In genomic region chr17:35048932-35049440, GRCm38 (mm10) we compare ENCODE assay signal across 12 mouse cellular contexts. TPM values are rescaled to one million over a fixed set of nuclear protein-coding genes. Genes with fewer than 3 reads are reported as not detected.
DNase-seq lines count a peak whose midpoint lies in the region; ATAC-seq lines count a peak whose summit lies in the region.
"Had no signal": no experiment of that assay in that cellular context is flagged by ENCODE, and none has a peak within 500 bp of the region (broad histone marks: within the 10 kb centered on the region; RNA-seq: fewer than 3 reads in every experiment).

No protein-coding gene starts in this region.

- WGBS in heart, embryonic 14.5 days: 59% methylated on average over 5 of the region's 5 CpGs
- WGBS in forebrain, embryonic 14.5 days: 76% methylated on average over 5 of the region's 5 CpGs
- 44% methylated on average over 5 of the region's 5 CpGs for WGBS in liver, embryonic 11.5 days

- peak overlapping the region; percentile 94; the same call in 1 of the 2 replicates for H3K9ac ChIP-seq in heart, embryonic 14.5 days (ENCODE audit: low read length)
- no peak overlapping the region for H3K9ac ChIP-seq in forebrain, embryonic 14.5 days (ENCODE audit: low read length)
- peak overlapping the region; percentile 86 for H3K9ac ChIP-seq in liver, embryonic 11.5 days (ENCODE audit: low read depth, low read length)

- peaks cover 19% of the 10 kb centered on the region for H3K36me3 ChIP-seq in heart, embryonic 14.5 days (ENCODE audit: control insufficient read depth, insufficient read depth, low read length)
- peaks cover 14% of the 10 kb centered on the region for H3K36me3 ChIP-seq in forebrain, embryonic 14.5 days (ENCODE audit: control insufficient read depth, insufficient read depth, low read length)
- peaks cover 14% of the 10 kb centered on the region for H3K36me3 ChIP-seq in liver, embryonic 11.5 days (ENCODE audit: control insufficient read depth, insufficient read depth, low read length)

- H3K27me3 ChIP-seq in heart, embryonic 14.5 days (ENCODE audit: control insufficient read depth, insufficient read depth, low read length): no peaks in the 10 kb centered on the region
- H3K27me3 ChIP-seq in forebrain, embryonic 14.5 days (replicated peaks; ENCODE audit: control insufficient read depth, insufficient read depth, low read length): no peaks in the 10 kb centered on the region
- H3K27me3 ChIP-seq in liver, embryonic 11.5 days (replicated peaks; ENCODE audit: control insufficient read depth, insufficient read depth, low read length): no peaks in the 10 kb centered on the region

- ATAC-seq in heart, embryonic 14.5 days (ENCODE audit: insufficient number of reproducible peaks, insufficient read depth, low FRiP score, low read depth): no peak
- ATAC-seq in forebrain, embryonic 14.5 days: no peak
- ATAC-seq in liver, embryonic 11.5 days (replicated peaks; ENCODE audit: low FRiP score): no peak

- no peaks in the 10 kb centered on the region for H3K9me3 ChIP-seq in heart, embryonic 14.5 days (ENCODE audit: control insufficient read depth, low read length)
- H3K9me3 ChIP-seq in forebrain, embryonic 14.5 days (replicated peaks; ENCODE audit: control insufficient read depth, low read length): no peaks in the 10 kb centered on the region
- no peaks in the 10 kb centered on the region for H3K9me3 ChIP-seq in liver, embryonic 11.5 days (ENCODE audit: control insufficient read depth, low read length)

- H3K27ac ChIP-seq in heart, embryonic 14.5 days (replicated peaks in 1 of 2; ENCODE audit: control insufficient read depth in 1 of 2, insufficient read depth in 1 of 2, low read depth in 2 of 2, low read length in 2 of 2): peak overlapping the region; percentile 99
- H3K27ac ChIP-seq in forebrain, embryonic 14.5 days (ENCODE audit: low read depth, low read length): peak overlapping the region; percentile 86; the same call in 1 of the 2 replicates
- H3K27ac ChIP-seq in liver, embryonic 11.5 days (ENCODE audit: low read depth, low read length): peak overlapping the region; percentile 87

- H3K4me3 ChIP-seq in heart, embryonic 14.5 days (ENCODE audit: control insufficient read depth in 1 of 2, insufficient read depth in 1 of 2, low read depth in 1 of 2, low read length in 2 of 2): peak overlapping the region in 1 of 2 experiments; percentile 63; a peak in 1 of 4 replicates
- H3K4me3 ChIP-seq in forebrain, embryonic 14.5 days (ENCODE audit: low read depth, low read length): no peak overlapping the region
- H3K4me3 ChIP-seq in liver, embryonic 11.5 days (ENCODE audit: low read depth, low read length): peak overlapping the region; percentile 81; the same call in 1 of the 2 replicates

- intact Hi-C loops in heart, postnatal 36 days (cut with DNase I): no loop called here

- DNase-seq in heart, postnatal 36 days: no peak
- peak; percentile 42 for DNase-seq in CD4-positive helper T cell, adult 2 months (ENCODE audit: low read depth, low spot score)
- DNase-seq in forebrain, embryonic 14.5 days (ENCODE audit: low spot score): no peak
- DNase-seq in liver, embryonic 11.5 days (ENCODE audit: low spot score): no peak
- no peak for DNase-seq in embryo, embryonic 10 days (ENCODE audit: low spot score)
- DNase-seq in layer of hippocampus, postnatal 14 days (ENCODE audit: low spot score in 2 of 2): no peak
- DNase-seq in ovary, postnatal 36 days (ENCODE audit: low spot score): no peak
- DNase-seq: cerebellum, adult 11 months had no signal

- H3K4me1 ChIP-seq in heart, embryonic 14.5 days (ENCODE audit: control insufficient read depth in 2 of 2, insufficient read depth in 2 of 2, low read length in 2 of 2): peaks cover 32 to 60% of the 10 kb centered on the region in 2 experiments
- peaks cover 24% of the 10 kb centered on the region for H3K4me1 ChIP-seq in forebrain, embryonic 14.5 days (ENCODE audit: control insufficient read depth, insufficient read depth, low read length)
- peaks cover 61% of the 10 kb centered on the region for H3K4me1 ChIP-seq in liver, embryonic 11.5 days (replicated peaks; ENCODE audit: control insufficient read depth, insufficient read depth, low read length)

- peak overlapping the region; percentile 75 for H3K4me2 ChIP-seq in heart, embryonic 14.5 days (ENCODE audit: low read length)
- no peak overlapping the region for H3K4me2 ChIP-seq in forebrain, embryonic 14.5 days (ENCODE audit: low read length)
- H3K4me2 ChIP-seq in liver, embryonic 11.5 days: peak overlapping the region; percentile 99

RNA-seq across cellular contexts. Expression of gene Clic1, which starts 0.8 kb away (rescaled TPM):
- 108 TPM in 2 replicates for polyA plus RNA-seq in heart, embryonic 14.5 days (2014; fragmentation: Nextera tagmentation; extraction: Ambion mirVana)
- total RNA-seq in heart, postnatal 36 days (2021): 10 to 100 TPM; 41.7 to 44.0 TPM
- polyA plus RNA-seq in forebrain, embryonic 14.5 days (2014; fragmentation: Nextera tagmentation; extraction: Ambion mirVana): 28.3 and 37.3 TPM in 2 replicates
- polyA plus RNA-seq in liver, embryonic 11.5 days (2014; fragmentation: Nextera tagmentation; extraction: Ambion mirVana): 118 and 134 TPM in 2 replicates
- total RNA-seq in layer of hippocampus, postnatal 14 days (2021): 10 to 100 TPM; 11.7 to 14.8 TPM

RNA-seq across cellular contexts. Expression of gene Msh5, which starts 2.4 kb away (rescaled TPM):
- 2.6 and 3.5 TPM in 2 replicates for polyA plus RNA-seq in heart, embryonic 14.5 days (2014; fragmentation: Nextera tagmentation; extraction: Ambion mirVana)
- under 1 TPM; 0.25 to 0.70 TPM for total RNA-seq in heart, postnatal 36 days (2021)
- polyA plus RNA-seq in forebrain, embryonic 14.5 days (2014; fragmentation: Nextera tagmentation; extraction: Ambion mirVana): 2.3 and 2.6 TPM in 2 replicates
- polyA plus RNA-seq in liver, embryonic 11.5 days (2014; fragmentation: Nextera tagmentation; extraction: Ambion mirVana): 3.8 and 4.7 TPM in 2 replicates
- 1 to 10 TPM in 1 of 2 experiments, under 1 TPM in 1; 0.79 to 1.9 TPM for total RNA-seq in layer of hippocampus, postnatal 14 days (2021)

RNA-seq across cellular contexts. Expression of gene Ddah2, which starts 9.8 kb away (rescaled TPM):
- polyA plus RNA-seq in heart, embryonic 14.5 days (2014; fragmentation: Nextera tagmentation; extraction: Ambion mirVana): 186 and 222 TPM in 2 replicates
- total RNA-seq in heart, postnatal 36 days (2021): 10 to 100 TPM; 27.5 to 27.6 TPM
- 617 and 661 TPM in 2 replicates for polyA plus RNA-seq in forebrain, embryonic 14.5 days (2014; fragmentation: Nextera tagmentation; extraction: Ambion mirVana)
- polyA plus RNA-seq in liver, embryonic 11.5 days (2014; fragmentation: Nextera tagmentation; extraction: Ambion mirVana): 124 and 132 TPM in 2 replicates
- 10 to 100 TPM; 26.4 to 33.1 TPM for total RNA-seq in layer of hippocampus, postnatal 14 days (2021)

RNA-seq across cellular contexts. Expression of gene Ly6g6c, which starts 16.2 kb away (rescaled TPM):
- not detected in 2 replicates for polyA plus RNA-seq in heart, embryonic 14.5 days (2014; fragmentation: Nextera tagmentation; extraction: Ambion mirVana)
- total RNA-seq in heart, postnatal 36 days (2021): under 1 TPM in 1 of 2 experiments, not detected in 1; 0.56 TPM
- not detected in 2 replicates for polyA plus RNA-seq in forebrain, embryonic 14.5 days (2014; fragmentation: Nextera tagmentation; extraction: Ambion mirVana)
- polyA plus RNA-seq in liver, embryonic 11.5 days (2014; fragmentation: Nextera tagmentation; extraction: Ambion mirVana): 0.34 and 1.8 TPM in 2 replicates
- not detected for total RNA-seq in layer of hippocampus, postnatal 14 days (2021)
- total RNA-seq: ES-E14; gastrocnemius, postnatal 36 days had no signal
- polyA plus RNA-seq: neural tube, embryonic 14.5 days had no signal

RNA-seq across cellular contexts. Expression of gene Mpig6b, which starts 17.0 kb away (rescaled TPM):
- 0.54 and 0.73 TPM in 2 replicates for polyA plus RNA-seq in heart, embryonic 14.5 days (2014; fragmentation: Nextera tagmentation; extraction: Ambion mirVana)
- total RNA-seq in heart, postnatal 36 days (2021): under 1 TPM; 0.42 to 0.49 TPM
- polyA plus RNA-seq in forebrain, embryonic 14.5 days (2014; fragmentation: Nextera tagmentation; extraction: Ambion mirVana): 0.28 and 0.42 TPM in 2 replicates
- 8.4 and 11.2 TPM in 2 replicates for polyA plus RNA-seq in liver, embryonic 11.5 days (2014; fragmentation: Nextera tagmentation; extraction: Ambion mirVana)
- total RNA-seq in layer of hippocampus, postnatal 14 days (2021): not detected
- total RNA-seq: ES-E14; gastrocnemius, postnatal 36 days had no signal
